Mouse (Mus musculus) layer of hippocampus, postnatal 10 days (tissue): ENCODE measurements around the gene Sox6. TPM values are rescaled to one million over a fixed set of nuclear protein-coding genes. Genes with fewer than 3 reads are reported as not detected.

Experiments used
- DNase-seq, 2 experiments: peaks; one replicate each; pipeline ENCODE4 v3.0.0; 2021; ENCODE audit warnings: low spot score in 2 of 2
- total RNA-seq, 2 experiments: library from RNA; stranded (reverse); gene quantifications; 2 replicates each; pipeline ENCODE4 v1.2.3; 2021

Sox6 gene
- total RNA-seq, 2 experiments from 2014 or later, result 28.9 to 34.8 TPM

GRCm38 (mm10) chr7:115574834-115575233 is 463.8 kb downstream of the Sox6 start:
- DNase-seq, result no peak

DNA sequence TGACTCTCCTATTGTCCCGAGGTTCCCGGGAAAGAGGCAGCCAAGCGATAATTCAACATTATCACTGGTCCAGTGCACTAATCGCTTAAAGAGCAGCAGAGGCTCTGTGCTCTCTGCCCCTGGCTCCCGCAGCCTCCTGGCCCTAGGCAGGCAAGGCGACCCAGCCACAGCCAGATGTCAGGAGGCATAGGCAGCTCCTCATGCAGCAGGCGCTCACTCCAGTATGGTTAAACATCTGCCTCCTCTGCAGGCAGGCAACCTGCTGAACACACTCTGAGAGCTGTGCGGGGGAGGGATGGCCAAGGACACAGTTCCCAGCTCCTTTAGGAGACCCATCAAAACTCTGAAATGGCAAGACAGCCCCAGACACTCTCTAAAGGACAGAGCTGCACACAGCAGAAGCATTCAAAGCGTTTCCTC is 469.8 kb downstream of the Sox6 start:
- DNase-seq, result no peak

- no peak for DNase-seq
Observed at GRCm38 (mm10) chr7:115568301-115568700, 470.3 kb downstream of the Sox6 start.

DNA sequence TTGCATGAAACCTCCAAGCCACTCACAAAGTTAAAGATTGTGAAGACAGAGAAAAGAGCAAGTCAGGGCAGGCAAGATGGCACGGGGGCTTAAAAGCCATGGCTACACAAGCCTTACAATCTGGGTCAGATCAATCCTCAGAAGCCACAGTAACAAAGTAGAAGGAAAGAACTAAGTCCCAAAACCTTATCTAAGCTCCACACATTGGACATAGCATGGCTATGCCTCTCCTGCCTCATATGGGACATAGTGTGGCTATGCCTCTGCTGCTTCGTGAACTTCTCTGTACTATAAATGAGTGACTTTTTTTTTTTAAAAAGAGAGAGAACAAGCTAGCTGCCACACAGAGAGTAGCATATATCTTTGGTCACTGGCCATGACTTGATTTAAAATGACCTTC is 471.8 kb downstream of the Sox6 start:
- no peak for DNase-seq

- DNase-seq, result no peak
Observed at GRCm38 (mm10) chr7:115565060-115565426, 473.6 kb downstream of the Sox6 start.

- no peak for DNase-seq
Observed at GRCm38 (mm10) chr7:115564359-115565059, 474.1 kb downstream of the Sox6 start.

- DNase-seq, result no peak
Observed at GRCm38 (mm10) chr7:115556677-115557076, 481.9 kb downstream of the Sox6 start.

DNA sequence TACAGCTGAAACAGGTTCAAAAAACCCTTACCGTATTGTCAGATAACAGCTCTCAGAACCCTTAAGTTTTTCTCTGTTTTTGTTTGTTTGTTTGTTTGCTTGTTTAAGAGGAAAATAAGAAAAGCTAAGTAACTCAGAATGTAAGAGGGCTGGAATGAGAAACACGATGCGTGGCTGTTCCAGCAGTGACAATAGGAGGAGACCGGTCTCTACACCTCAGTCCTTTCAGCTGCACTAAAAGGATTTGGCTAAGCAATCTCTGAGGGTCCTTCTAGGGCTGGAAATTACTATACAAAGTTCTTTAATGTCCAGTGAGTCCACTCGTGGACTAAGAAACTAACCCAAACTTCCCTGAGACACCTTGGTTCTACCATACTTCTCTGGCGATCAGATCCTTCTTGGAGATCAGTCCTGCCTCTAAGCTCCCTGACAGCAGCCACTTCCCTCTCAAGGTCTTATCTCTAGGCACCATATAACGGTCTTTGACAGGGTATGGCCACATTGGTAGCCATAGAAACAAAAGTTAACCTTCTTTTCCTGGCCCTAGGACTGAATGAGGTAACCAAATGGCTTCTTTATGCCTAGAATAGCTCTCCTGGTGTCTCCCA is 488.3 kb downstream of the Sox6 start:
- DNase-seq, result no peak

- DNase-seq, result no peak
Observed at GRCm38 (mm10) chr7:115549670-115550069, 488.9 kb downstream of the Sox6 start.

- DNase-seq, result no peak
Observed at GRCm38 (mm10) chr7:115545585-115546374, 492.8 kb downstream of the Sox6 start.

GRCm38 (mm10) chr7:115543596-115543995 is 495.0 kb downstream of the Sox6 start:
- DNase-seq, result no peak

DNA sequence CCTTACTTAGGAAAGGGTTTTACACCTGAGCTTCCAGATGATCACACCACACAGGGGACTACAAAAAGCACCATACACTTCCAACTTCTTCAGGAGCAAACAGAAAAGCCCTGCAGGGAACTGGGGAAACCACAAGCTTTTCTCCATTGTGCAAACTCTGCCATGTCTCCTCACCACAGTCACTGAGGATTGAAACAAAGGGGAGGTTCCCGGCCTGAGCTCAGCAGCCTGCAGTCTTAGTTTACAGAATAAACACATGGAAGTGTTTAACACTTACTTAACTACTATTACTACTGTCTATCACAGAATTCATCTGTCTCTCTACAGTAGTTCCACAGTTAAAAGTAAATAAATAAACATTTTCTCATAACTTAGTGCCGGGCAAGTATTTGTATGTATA is 498.3 kb downstream of the Sox6 start:
- DNase-seq, result no peak

DNA sequence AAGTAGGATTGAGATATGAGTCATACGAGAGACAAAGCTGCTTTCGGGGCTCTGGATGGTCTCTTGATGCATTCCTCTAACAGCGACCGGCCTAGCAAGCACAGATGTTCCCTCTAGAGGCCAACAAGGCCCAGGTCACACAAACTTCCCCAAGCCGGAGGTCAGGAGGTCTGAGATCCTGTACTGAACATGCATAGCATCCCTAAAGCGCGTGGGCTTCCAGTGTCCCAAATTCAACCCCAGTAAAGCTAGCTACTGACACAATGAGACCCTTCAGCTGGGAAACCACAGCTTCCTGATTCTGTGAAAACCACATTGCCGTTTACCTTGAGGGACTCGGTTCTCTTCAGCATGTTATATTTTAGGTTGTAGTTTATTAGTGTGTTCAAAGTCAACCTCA is 499.6 kb downstream of the Sox6 start:
- DNase-seq, result no peak

DNA sequence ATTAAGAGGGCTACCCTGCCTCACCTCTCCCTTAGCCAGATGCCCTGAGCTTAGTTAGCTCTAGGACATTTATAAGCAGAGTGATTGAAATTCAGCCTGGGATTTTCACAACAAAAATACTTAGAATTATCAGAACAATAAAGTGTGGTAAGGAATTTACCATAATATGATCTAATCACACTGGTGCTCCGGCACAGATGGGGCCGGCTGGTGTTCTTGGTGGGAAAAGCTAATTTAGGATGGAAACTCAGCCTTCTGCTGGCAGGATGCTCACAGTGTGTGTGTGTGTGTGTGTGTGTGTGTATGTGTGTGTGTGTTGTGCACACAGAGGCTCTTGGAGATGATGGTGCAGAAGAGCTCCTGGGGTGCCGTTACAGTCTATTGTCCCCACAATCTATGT is 501.0 kb downstream of the Sox6 start:
- DNase-seq, result peak in 1 of 2 experiments; percentile 18

DNA sequence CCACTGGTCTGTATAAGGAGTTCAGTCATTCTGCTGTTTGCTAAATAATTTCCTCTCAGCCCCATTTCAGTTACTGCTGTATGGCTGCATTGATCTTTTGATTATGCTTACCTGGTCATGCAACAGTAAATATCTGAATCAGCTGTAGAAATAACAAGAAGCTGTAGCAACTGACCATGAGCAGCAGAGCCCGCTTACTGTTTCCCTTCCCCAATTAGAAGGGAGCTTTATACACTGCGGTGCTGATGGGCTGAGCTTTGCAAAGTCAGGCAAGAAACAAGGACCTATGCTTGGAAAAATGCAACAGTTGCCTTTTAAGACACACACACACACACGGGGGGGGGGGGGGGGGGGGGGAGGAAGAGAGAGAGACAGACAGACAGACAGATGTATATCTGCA is 502.1 kb downstream of the Sox6 start:
- DNase-seq, result no peak

GRCm38 (mm10) chr7:115531875-115532274 is 506.7 kb downstream of the Sox6 start:
- no peak for DNase-seq

GRCm38 (mm10) chr7:115531217-115531616 is 507.4 kb downstream of the Sox6 start:
- DNase-seq, result no peak

DNA sequence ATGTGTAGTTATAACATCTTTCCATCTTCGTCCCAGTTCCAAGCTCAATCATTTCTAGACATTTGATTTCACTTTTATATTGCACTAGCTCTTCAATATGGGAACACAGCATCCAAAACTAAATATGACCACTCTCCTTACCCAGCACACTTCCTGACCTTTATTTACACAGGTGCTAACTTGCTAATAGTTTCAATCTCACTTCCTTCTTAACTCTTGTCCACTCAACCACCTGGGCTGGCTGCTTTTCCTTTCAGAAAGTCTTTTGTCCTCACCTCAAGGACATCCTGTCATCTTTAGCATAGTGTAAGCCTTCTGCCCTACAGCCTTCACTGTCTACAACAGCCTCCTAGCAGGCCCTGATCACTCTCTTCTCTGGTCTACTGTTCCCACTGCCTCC is 520.9 kb downstream of the Sox6 start:
- no peak for DNase-seq

DNA sequence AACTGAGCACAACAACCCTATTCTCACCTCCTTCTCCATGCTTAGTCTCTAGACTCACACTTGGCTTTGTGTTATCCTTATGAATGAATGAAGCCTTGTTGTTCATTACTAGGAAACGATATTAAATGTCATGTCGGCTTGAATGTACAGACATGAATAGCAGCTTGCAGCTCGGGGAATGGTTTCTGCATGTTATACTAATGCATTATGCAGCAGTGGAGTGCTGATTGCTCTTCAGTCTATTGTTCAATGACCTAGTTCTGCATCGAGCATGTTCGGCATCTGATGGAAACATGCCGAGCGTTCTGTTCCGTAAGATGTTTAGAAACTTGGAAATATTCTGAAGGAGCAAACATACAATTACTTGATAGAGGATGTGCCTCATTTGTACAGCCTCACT is 524.9 kb downstream of the Sox6 start:
- DNase-seq, result no peak

DNA sequence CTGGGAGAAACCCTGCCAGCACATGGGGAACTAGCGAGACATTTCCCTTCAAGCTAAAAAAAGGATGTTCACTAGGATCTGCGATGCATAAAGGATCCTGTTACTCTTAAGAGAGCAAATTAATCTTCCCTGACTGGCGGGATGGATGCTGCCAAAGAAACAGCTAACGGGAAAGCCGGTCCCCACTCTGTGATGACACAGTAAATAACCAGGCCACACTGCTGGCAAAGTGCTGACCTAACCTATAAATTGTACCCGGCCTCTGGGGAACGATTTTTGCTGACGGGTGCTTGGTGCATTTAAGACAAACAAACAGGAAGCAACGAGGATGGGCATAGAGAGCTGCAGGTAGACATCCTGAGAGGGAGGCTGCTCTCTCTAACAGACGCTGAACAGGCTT is 526.8 kb downstream of the Sox6 start:
- no peak for DNase-seq

DNA sequence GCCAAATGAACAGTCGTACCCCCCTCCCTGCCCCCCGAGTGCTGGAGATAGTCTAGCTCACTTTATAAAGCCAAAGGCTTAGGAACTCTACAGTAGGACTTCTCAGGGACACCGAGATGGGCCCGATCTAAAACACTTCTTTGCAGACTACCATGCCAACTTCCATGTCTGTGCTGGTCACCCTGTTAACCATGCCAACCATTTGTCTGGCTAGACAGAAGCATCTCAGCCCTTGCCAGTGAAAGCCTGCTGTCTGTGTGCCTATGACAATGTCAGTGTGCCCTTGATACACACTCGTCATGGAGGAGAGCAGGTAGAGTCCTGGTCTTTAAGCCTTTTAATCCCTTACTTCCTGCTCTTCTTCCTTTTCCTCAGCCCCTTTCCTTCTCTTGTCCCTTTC is 527.5 kb downstream of the Sox6 start:
- no peak for DNase-seq

GRCm38 (mm10) chr7:115510045-115510444 is 528.6 kb downstream of the Sox6 start:
- DNase-seq, result no peak
